Mouse (Mus musculus): ENCODE results near the gene Lgals4. TPM values are rescaled to one million over a fixed set of nuclear protein-coding genes. Genes with fewer than 3 reads are reported as not detected.

Gene Lgals4
- total RNA-seq (2023), result 9.6 TPM

DNA sequence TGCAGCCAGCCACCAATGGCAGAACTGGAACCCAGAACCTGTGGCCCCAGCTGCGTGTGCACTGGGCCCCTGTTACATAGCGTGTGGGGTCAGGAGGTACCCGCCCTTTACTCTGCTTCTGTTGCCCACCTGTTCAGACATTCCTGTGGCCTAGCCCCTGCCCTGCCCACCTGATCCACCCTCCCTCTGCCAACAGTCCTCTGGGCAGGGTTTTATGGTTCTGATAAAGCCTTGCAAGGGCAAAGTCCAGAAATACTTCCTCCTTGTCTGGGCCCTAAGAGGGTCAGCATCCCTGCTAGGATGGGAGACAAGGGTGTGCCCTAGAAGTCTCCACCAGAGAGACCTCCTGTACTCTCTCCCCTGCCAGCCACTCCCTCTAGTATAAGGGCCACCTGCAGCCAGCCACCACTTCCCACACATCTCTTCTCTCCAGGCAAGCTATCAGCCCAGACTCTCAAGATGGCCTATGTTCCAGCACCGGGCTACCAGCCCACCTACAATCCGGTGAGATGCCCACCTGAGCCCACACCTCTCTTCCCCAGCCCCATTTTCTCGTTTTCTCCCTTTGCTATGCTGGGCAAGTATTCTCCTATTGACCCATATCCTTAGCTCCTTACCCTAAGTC is at the start of gene Lgals4:
TSS of gene Lgals4 (plus strand) at position 132 of the 625 bp plus-strand sequence.

DNA sequence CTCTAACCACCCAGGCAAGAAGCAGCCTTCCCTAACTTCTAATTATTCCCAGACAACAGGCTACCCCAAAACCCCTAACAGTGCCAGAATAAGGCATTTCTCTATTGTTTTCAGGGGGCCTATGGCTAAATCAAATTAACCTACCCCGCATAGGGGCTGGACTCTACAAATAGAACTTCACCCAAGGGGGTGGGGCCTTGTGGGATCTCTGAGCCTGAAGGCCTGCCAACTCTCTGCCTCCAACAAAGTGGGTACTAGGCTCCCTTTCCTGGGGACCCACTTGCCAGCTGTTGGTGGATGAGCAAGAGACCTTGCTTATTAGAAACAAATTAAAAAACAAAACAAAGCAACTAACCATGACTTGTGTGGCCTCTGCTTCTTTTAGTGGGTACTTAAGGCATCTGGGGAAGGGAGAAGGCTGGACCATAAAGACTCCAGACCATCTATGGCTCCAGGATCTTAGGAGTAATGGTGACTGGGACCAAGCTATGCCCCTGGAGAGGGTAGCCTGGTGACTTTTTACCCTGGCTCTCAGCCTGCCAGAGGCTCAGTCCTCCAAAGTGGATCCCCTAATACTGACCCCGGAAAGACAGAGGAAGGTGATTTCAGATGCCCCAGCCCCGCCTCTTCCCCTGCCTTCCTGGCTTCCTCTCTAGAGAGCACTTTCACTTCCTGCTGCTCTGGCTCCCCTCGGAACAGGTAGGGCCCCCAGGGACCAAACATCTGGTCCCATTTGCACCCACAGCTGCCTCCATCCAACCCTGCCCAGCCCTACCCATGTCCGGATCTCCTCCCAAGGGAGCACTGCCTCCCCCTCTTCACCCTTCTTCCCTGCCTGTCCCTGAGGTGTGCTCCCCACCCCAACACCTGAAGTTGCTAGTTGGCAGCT is 45.1 kb upstream of the Lgals4 start, which contains the start of gene Rinl:
TSS of gene Rinl (plus strand) at position 663 of the 889 bp plus-strand sequence.

DNA sequence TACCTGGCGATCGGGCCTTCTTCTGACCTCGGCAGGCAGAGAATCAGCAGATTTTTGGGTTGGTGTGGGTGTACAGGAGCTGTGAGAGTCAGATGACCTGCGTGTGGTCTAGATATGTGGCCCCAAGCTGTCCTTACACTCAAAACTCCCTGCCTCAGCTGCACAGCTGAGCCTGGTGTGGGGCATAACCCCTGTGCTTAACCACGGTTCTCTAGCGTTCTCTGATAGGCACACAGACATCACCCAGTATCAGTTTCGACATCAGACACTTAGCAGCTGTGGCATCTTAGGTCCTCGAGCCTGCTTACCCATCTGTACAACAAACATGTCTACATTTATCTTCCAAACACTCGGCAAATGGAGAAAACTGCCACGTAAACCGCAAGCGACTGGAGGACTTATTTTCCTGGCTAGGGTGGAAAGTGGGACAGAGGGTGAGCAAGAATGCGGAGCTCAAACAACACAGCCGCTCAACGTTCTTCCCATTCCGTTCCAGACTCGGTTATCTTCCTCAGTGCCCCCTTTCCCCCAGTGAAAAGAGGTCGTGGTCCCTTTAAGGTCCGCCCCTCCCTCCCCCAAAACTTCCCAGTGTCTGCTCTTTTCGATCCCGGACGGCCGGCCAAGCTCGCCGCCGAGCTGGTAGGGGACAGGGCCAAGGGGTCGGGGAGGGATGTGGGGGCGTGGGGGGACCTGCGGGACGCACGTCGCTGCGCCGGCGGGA is 25.3 kb upstream of the Lgals4 start, which contains the start of gene Hnrnpl:
TSS of gene Hnrnpl (plus strand) at position 321 of the 721 bp plus-strand sequence.

DNA sequence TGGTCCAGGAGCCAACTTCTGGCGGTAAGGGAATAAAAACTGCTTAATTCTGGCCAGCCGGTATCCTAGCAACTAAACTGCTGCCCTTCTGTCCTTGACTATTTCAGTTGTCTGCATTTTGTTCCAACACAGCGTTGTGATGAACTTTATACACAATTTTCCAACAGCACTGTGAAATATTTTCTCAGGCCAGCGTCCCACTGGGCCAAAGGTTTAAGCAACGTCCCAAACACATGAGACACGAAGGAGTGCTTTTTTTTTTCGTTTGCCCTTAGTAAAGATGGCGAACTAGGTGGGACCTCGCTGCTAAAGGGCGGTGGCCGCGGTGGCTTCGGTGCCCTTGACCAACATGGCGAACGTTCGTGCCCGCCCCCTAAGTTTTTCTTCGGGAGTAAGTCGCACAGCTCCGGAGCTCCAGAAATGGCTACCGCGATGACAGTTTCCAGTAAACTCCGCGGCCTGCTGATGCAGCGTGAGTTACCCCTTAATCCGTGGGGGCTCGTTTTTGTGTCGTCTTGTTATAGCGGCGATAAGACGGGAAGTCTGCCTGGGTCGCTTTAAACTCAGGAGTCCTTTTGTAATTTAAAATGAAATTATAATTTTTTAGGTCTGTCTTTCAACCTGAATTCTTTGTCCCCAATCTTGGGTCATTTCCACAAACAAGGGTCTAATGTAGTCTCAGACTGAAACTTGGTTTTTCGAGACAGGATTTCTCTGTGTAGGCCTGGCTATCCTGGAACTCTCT is 8.5 kb upstream of the Lgals4 start, which contains the start of gene Ech1:
TSS of gene Ech1 (plus strand) at position 277 of the 745 bp plus-strand sequence.

DNA sequence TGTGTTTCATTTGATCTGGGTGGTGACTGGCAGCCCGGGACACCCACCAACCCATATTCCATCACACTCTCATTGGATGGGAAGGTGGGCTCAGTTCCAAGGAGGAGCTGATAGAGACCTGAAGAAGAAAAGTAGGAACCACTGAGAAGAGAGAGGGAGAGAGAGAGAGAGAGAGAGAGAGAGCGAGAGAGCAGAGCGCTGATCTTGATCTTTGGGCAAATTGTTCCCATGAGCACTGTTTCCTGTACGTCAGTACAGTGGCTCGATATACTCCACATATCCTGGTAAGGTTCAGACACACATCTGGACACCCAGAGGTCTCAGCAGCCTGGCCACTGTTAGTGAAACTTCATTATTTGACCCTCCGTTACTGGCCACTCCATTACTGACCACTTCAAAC is 29.9 kb downstream of the Lgals4 start, which contains the start of gene Lgals7:
TSS of gene Lgals7 (plus strand) at position 314 of the 400 bp plus-strand sequence.

DNA sequence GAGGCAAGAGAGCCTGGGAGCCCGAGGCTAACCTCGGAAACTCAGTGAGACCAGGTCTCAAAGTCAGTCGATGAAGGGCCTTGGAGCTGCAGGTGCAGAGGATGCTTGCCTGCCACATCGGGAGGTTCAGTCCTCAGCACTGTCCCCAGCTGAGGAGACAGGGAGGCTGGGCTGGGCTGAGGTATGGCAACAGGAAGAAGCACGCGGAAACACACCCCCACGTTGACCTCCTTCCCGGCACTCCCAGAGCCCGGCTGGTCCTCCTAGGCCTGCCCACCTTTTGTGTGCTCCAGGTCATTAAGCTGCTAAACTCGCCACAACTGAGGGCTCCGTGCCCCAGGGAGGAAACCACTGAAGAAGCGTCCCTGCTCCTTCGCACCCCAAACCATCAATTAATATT is 47.5 kb downstream of the Lgals4 start, which contains the start of gene Capn12:
TSS of gene Capn12 (plus strand) at position 224 of the 400 bp plus-strand sequence.

Other genes starting within 250 kb of the Lgals4 start
- gene Samd4b, start 235.7 kb upstream of the Lgals4 start, total RNA-seq (2023), result 36.4 TPM
- gene Pak4, start 235.7 kb upstream of the Lgals4 start, total RNA-seq (2023), result 10.5 TPM
- not detected for gene Acp7, start 202.5 kb upstream of the Lgals4 start, total RNA-seq (2023)
- gene Fbxo27, start 141.0 kb upstream of the Lgals4 start, total RNA-seq (2023), result 1.6 TPM
- 15.6 TPM for gene Fbxo17, start 117.0 kb upstream of the Lgals4 start, total RNA-seq (2023)
- gene Mrps12, start 92.0 kb upstream of the Lgals4 start, total RNA-seq (2023), result 27.1 TPM
- gene Sars2, start 91.9 kb upstream of the Lgals4 start, total RNA-seq (2023), result 18.2 TPM
- not detected for gene Ccer2, start 77.7 kb upstream of the Lgals4 start, total RNA-seq (2023)
- gene Sirt2, start 67.1 kb upstream of the Lgals4 start, total RNA-seq (2023), result 51.1 TPM
- gene Nfkbib, start 66.3 kb upstream of the Lgals4 start, total RNA-seq (2023), result 48.3 TPM
- gene Rinl, start 44.9 kb upstream of the Lgals4 start, total RNA-seq (2023), result 126 TPM
- 641 TPM for gene Hnrnpl, start 25.3 kb upstream of the Lgals4 start, total RNA-seq (2023)
- 50.1 TPM for gene Ech1, start 8.6 kb upstream of the Lgals4 start, total RNA-seq (2023)
- gene Lgals7, start 30.0 kb downstream of the Lgals4 start, total RNA-seq (2023), result not detected
- not detected for gene Capn12, start 47.6 kb downstream of the Lgals4 start, total RNA-seq (2023)
- gene Actn4, start 128.5 kb downstream of the Lgals4 start, total RNA-seq (2023), result 149 TPM
- gene Eif3k, start 148.0 kb downstream of the Lgals4 start, total RNA-seq (2023), result 317 TPM
- 104 TPM for gene Map4k1, start 148.2 kb downstream of the Lgals4 start, total RNA-seq (2023)